Mouse (Mus musculus) yolk sac, embryonic 10.5 days (tissue): ENCODE measurements around the gene Fgfr2.

Experiments
- DNase-seq: peaks from one replicate; pipeline ENCODE4 v3.0.0-alpha.2; 2017; ENCODE audit warnings: low spot score

Gene Fgfr2

DNA sequence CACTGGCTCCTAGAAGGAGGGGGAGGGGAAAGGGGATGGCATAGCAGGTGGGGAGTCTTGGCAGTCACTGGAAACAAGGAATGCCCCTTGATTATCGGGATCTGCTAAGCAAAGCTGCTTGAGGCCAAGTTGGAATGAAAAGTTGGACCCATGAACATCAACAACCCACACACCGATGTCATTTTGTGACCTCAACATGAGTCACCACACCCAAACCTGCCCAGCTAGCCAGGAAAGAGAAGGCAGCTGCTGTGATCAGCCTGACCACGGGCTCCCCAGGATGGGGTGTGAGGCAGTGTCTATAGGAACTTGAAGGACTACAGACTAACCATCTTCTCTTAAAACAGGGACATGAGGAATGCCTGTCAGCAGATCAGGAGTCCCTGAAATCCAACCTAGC, 37.7 kb downstream of the Fgfr2 start:
- DNase-seq: no peak

DNA sequence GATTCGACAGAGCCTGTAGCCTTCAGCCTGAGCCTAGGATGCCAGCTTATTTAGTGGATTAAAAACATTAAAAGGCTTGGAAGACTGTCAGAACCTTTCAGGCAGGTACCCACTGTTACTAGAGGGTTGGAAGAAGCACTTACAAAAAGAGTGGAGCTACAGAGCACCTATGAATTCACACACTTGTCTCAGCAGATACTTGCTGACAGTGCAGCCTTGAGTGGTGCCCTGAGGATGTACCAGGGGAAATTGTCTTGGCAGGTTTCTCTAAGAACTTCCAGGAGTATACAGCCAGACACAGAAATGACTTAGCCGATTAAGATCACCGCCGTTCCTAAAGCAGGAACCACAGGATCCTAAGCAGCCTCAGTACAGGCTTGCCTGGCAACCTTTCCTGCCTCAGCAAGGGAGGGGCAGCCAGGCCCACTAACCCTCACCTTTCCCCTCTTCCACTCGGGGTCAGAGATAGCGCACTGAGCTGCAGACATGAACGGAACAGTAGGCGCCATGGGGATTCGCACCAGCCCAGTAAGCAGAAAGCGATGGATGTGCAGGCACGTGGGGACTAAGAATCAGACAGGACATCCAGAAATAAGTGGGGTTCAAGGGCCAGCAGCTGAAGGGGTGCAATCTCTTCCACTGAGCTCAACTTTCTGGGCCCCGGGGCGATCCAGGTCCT, 39.1 kb downstream of the Fgfr2 start:
- no peak for DNase-seq

DNA sequence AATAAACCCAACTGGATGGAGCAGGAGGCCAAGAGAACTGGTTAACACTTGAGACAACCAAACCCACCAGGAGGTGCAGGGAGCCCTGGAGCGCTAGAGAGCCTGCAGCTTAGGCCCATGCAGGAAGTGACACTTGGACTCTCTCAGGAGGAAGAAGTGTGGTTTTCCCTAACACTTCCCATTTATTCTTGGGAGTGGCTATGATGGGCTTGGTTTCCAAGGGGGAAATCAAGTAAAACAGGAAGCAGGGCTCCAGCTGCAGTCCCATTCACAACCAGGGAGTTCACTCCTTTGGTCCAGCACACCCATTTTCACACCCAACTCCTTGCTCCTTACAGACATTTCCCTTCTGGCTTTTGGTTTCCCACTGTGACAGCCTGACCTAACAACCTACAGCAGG, 44.2 kb downstream of the Fgfr2 start:
- no peak for DNase-seq

DNA sequence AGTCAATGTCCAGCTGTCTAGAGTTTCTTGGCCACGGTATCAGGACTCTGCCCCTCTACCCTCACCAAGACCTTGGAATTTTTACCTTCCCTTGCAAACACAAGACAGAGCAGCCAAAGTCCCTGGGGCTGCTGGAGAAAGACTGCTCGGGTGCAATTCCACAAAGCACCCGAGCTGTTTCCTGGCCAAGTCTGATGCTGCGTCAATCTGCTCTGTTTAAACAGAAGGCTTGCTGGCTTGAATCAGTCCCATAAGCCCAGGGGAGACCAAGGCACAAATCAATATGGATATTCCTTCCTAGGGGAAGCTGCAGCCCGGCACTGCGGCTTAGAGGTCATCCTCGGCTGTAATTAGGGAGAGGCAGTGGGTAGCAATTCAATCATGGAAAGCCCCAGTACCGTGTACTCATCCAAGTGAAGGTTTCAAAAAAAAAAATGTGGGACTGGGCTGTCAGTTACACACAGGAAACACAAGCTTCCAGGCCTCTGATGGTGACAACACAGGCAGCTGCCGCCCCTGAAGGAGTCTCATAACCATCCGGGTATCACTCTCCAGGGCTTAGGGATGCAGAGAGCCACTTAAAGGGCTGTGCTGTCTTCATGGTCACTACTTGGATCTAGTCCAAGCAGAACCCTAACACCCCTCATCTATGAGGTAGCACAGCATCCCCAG, 48.6 kb downstream of the Fgfr2 start:
- peak; percentile 19 for DNase-seq

DNA sequence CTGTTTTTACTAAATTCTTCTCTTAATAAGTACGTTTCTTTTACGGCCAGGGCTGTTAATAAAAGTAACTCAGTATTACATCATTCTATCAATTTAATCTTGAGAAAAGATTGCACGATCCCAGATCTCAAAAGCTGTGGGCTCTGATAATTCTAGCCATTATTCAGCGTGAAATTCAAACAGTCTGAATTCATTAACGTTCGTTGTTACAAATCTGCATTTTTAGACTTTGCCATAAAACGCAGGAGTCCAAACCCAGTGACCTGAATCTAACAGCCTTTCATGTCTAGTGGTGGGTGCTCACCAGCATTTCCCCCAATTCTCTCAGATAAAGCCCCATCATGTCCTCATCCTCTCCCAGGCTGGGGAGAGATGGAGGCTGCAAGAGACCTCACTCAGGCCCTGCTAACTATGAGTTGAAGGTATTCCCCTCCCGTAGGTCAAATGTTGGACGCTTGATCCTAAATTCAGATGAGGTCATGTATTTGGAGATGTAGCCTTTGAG, 50.0 kb downstream of the Fgfr2 start:
- no peak for DNase-seq

GRCm38 (mm10) chr7:133072535-133072934, 50.6 kb downstream of the Fgfr2 start:
- DNase-seq: no peak

DNA sequence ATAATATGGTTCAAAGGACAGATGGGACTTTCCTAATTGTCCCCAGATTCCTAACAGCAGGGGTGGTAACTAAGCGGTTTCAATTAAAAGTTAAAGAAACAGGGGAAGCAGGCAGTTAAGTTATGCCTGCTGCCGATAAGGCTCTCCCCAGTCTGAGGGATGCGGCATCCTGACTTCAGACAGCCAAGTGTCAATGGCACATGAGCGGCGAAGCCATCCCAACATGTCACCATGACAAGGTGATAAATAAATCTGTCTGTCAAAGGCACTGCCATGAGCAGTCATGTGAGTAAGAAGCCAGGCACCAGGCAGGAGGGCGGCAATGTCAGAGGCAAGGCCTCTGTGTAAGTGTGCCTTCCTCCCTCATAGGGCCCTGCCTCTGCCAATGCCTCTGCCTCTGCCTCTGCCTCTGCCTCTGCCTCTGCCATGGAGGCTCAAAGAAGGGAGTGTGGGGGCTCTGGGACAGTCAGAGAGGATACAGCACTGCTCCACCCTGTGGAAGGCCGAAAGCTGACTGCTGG, 55.8 kb downstream of the Fgfr2 start:
- DNase-seq: no peak

GRCm38 (mm10) chr7:133066776-133067175, 56.4 kb downstream of the Fgfr2 start:
- DNase-seq: no peak

GRCm38 (mm10) chr7:133062055-133062454, 61.1 kb downstream of the Fgfr2 start:
- no peak for DNase-seq

- no peak for DNase-seq
Observed at GRCm38 (mm10) chr7:133060170-133060569, 63.0 kb downstream of the Fgfr2 start.

- no peak for DNase-seq
Observed at GRCm38 (mm10) chr7:133059517-133060104, 63.5 kb downstream of the Fgfr2 start.

DNA sequence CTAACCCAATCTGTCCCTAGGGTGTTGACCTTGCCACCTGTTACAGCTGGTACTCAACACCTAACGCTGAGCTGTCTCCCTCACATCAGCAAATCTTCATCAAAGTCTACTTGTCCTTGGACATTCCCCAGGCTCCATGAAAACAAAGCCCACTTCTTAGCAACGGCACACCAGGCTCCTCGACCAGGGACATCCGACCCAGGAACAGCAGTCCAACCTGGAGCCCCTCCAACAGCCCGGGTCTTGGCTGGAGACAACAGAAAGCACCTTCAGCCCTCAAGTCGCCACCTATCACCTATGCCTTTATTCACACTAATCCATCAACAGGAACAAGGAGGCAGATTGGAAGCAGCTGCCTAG, 64.0 kb downstream of the Fgfr2 start:
- DNase-seq: no peak

DNA sequence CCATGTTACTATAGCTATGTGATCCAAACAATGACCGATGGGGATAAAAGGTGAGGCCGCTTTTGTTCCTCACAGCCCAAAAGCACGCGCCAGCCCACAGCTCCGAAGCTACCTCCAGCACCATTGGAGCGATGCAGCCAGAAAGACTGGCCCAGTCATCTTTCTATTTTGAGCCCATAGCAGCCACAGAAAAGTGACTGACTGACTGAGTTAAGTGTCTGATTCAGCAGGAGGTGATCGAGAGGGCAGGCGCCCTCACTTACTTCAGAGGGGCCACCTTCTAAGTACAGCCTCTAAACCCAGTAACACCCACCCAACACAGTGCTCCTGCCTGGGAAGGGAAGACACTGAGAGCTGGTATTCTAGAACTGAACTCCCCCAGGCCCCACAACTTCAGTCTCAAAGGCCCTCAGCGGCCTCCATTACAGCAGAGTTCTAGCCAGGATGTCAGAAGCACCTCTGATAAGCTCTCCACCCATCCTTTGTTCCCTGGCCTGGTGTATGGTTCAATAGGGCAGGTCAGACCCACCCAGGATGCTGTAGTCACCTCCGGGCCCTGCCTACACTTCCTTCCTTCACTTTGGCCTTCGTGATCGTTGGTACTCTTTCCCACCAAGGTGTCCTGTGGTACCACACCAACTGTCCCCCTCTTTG, 64.5 kb downstream of the Fgfr2 start:
- DNase-seq: no peak

DNA sequence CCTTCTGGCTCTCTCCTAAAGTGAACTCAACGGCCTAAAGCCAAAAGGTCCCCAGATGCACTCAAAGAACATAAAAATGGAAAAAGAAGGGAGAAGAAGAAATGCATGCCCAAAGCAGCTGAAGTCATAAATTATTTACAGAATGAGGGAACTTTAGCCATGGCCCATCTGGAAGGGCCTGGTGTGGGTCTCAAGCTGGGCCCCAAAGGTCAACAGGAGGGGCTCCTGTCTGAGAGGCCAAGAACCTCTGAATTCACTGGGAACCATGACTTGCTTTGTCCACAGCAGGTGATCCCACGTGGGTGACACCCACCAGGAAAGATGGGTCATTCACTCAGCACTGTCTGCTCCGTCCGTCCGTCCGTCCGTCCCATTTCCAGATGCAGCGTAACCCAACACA, 66.2 kb downstream of the Fgfr2 start:
- no peak for DNase-seq

GRCm38 (mm10) chr7:133054486-133054885, 68.7 kb downstream of the Fgfr2 start:
- no peak for DNase-seq

- DNase-seq: no peak
Observed at GRCm38 (mm10) chr7:133053757-133054156, 69.4 kb downstream of the Fgfr2 start.

- no peak for DNase-seq
Observed at GRCm38 (mm10) chr7:133052819-133053218, 70.3 kb downstream of the Fgfr2 start.

GRCm38 (mm10) chr7:133050681-133051080, 72.5 kb downstream of the Fgfr2 start:
- DNase-seq: peak; percentile 62

GRCm38 (mm10) chr7:133048085-133048630, 75.0 kb downstream of the Fgfr2 start:
- no peak for DNase-seq

- DNase-seq: no peak
Observed at GRCm38 (mm10) chr7:133047287-133047686, 75.9 kb downstream of the Fgfr2 start.

GRCm38 (mm10) chr7:133044721-133045120, 78.4 kb downstream of the Fgfr2 start:
- DNase-seq: no peak

DNA sequence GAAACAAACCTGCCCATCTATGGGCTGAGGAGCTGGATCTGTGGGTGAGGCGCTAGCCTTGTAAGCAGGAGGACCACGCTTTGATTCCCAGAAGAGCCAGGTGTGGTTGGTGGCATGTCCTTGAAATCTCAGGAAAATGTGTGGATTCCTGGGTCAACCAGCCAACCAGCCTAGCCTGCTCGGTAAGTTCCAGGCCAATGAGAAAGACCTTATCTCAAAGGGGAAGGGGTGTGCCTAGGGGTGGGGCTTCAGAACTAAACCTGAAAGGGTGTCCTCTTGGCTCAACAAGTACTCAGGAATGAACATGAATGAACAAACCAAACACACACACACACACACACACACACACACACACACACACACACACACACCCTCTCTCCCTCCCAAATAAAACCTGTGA, 81.4 kb downstream of the Fgfr2 start:
- DNase-seq: no peak
